Mouse (Mus musculus): ENCODE results near the gene Mef2d.

Gene Mef2d

DNA sequence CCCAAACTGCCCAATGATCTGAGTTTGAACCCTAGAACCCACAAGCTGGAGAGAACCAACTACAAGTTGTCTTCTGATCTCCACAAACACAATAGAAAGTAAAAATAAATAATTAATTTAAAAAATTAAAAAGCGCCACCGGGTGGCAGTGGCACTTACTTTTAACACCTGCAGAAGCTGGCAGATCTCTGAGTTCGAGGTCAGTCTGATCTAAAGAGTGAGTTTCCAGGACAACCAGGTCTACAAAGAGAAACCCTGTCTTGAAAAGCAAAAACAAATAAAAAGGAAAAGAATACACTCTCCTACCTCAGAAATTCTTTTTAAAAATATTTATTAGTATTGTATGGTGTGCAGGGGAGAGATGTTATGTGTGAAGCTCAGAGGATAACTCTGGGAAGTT lies 4.4 kb upstream of the Mef2d start:
- no peak for DNase-seq (ENCODE audit: low spot score in 2 of 2)

- DNase-seq (ENCODE audit: low spot score in 2 of 2): peak; percentile 98
These were observed 3.6 kb upstream of the Mef2d start for GRCm38 (mm10) chr3:88138336-88139242.

- peak in 1 of 2 experiments; percentile 77 for DNase-seq (ENCODE audit: low spot score in 2 of 2)
These were observed 2.7 kb upstream of the Mef2d start for GRCm38 (mm10) chr3:88139243-88140177.

DNA sequence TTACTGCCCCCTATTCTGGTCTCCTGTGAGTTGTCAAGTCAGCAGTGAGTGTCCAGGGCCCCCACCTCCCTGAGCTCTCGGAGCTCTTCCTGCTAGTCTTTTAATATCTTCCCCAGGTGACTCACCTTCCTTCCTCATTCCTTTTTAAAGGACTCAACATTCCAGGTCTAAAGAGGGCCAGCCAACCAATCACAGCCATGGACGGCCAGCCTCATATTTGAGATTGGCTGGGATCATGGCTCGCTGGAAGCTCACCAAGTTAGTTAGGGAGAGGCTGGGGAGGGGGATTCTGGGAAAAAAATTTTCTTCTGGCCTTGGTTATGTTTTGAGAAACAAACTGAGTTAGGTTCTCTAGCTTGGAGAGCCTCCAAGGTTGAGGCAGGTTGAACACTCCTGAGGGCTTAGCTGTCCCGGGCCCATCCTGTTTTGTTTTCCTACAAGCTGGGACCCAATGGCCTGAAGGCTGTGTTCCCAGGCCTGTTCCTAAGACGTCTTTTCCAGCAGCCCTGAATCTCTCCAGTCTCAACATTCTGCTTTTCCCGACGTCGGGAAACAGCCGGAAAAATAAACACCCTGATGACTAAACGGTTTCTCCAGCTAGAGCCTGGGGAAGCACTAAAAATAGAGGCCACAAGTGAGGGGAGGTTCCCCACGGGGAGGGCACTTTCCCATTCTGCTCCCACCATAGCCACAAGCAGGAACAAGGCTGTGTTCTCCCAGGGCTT lies 1.8 kb upstream of the Mef2d start:
- DNase-seq (ENCODE audit: low spot score in 2 of 2): peak; percentile 54 to 62

- DNase-seq (ENCODE audit: low spot score in 2 of 2): no peak
These were observed 1.2 kb upstream of the Mef2d start for GRCm38 (mm10) chr3:88140903-88141430.

- no peak for DNase-seq (ENCODE audit: low spot score in 2 of 2)
These were observed 759 bp upstream of the Mef2d start for GRCm38 (mm10) chr3:88141439-88141786.

DNA sequence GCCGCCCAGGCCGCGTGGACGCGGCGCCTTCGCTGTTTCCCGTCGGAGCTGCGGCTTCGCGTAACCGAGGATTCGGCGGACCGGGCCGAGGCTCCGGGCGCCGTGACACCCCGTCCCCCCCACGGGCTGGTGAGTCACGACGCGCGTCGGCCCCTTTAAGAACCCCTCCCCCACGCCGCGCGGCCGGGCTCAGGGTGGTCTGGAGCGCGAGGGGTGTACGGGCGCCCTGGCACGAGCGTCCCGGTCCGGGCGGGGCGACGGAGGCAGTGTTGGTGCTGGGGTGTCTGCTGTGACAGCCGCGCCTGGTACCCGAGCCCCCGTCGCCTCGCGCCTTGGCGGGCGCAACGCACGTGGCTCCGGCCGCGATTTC lies 359 bp downstream of the Mef2d start:
- no peak for DNase-seq (ENCODE audit: low spot score in 2 of 2)

DNA sequence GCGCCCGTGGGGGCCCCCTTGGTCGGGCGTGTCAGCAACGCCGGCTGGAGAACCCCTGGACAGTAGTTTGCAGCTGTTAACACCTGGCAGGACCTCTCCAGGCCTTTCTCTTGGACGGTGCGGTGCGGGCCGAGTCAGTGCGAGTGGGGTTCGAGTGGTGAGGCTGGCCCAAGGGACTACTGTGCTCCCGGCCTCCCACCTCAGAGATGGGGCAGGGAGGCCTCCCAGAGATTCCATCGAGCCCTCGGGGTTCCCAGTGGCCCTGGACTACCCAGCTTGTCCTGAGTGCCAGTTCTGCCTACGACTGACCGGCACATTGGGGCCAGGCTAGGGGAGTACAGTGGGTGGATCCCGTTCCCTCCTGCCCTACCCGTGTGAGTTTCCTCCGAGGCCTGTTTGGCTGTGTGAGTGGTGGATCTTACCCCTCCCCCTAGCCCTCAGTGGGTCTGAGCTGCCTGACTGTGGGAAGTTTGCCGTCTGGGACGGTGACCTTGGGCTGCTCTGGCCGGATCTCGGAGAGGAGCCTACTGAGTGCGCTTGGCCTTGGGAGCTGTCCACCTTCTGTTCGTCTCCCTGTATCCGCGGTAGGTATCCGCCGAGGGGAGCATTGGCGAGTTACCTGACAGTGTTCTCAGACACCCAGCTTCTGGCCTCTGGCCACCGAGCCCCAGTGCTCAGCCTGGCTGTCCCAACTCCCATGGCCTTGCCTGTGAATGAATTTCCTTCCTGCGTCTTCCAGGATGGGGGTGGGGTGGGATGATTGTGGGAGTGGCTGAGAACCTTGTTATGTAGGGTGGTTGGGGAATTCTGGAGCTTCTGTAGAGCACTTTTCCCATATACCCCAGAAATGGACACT lies 972 bp downstream of the Mef2d start:
- peak; percentile 73 to 74 for DNase-seq (ENCODE audit: low spot score in 2 of 2)

- peak in 1 of 2 experiments; percentile 68 for DNase-seq (ENCODE audit: low spot score in 2 of 2)
These were observed 1.9 kb downstream of the Mef2d start for GRCm38 (mm10) chr3:88143961-88144486.

- no peak for DNase-seq (ENCODE audit: low spot score in 2 of 2)
These were observed 2.7 kb downstream of the Mef2d start for GRCm38 (mm10) chr3:88144648-88145410.

DNA sequence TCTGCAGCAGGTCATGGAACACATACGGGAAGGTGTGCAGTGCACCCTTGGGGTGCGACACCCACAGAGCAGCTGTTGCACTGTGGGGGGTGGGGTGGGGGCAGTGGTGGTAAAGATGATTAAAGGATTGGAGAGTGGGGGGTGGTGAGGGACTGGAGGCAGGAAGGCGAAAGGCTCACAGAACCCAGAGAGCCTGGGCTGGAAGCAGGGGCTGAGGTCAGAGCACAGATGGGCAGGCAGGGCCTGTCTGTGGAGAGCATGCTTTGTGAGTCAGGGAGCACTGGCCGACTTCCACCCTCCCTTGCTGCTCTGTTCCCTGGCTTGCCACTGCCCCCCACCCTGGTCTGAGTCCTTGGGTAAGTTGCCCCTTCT lies 3.2 kb downstream of the Mef2d start:
- DNase-seq (ENCODE audit: low spot score in 2 of 2): no peak

- no peak for DNase-seq (ENCODE audit: low spot score in 2 of 2)
These were observed 3.8 kb downstream of the Mef2d start for GRCm38 (mm10) chr3:88145952-88146351.

- no peak for DNase-seq (ENCODE audit: low spot score in 2 of 2)
These were observed 4.4 kb downstream of the Mef2d start for GRCm38 (mm10) chr3:88146376-88147112.

GRCm38 (mm10) chr3:88147444-88147843 lies 5.3 kb downstream of the Mef2d start:
- DNase-seq (ENCODE audit: low spot score in 2 of 2): no peak

GRCm38 (mm10) chr3:88147866-88148265 lies 5.7 kb downstream of the Mef2d start:
- DNase-seq (ENCODE audit: low spot score in 2 of 2): no peak

DNA sequence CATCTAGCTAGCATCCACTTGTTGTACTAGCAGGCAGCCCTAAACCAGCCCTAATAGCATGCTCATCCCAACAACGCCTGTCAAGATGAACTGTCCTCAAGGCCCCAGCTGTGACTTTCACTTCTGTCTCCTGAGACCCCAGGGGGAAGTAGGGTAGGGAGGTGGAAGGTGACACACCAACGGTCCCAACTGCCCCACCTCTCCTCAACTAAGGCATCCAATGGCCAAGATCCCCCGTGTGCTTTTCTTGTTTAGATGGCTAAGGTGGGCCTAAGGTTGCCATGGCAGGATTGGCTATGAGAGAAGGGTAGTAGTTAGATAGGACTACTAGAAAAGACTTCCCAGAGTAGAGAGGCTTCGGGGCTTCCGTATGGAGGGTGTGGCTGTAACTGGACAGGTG lies 6.2 kb downstream of the Mef2d start:
- no peak for DNase-seq (ENCODE audit: low spot score in 2 of 2)

DNA sequence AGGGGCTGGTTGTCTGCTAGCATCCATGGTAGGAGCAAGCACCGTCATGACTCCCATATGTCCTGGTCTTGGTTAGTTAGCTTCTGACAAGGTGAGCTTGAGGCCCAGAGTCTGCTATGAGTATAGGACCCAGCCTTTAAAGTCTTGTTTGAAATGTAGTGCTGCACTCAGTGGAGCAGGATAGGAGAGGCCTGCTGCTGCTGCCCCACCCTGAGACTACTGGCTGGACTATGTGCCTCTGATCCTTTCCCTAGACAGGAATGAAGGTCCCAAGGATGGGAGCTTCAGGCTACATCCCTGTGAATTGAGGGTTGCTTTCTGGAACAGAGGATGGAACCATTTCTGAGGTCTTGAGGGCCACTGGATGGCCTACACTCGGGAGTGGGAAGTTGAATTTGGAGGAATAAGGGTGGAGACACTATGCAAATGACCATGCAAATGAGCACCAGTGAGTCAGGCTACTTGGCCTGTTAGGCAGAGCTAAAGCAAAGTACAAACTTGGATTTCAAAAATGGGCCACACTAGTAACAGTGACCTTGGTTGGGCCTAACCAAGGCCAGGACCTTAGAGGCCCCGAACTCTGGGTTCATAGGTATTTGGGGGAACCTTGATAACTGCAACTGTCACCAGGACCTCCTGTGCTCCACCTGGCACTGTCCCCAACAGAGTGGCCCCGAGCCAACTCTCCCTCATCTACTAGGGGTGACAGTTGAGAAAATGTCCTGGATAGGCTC lies 6.8 kb downstream of the Mef2d start:
- DNase-seq (ENCODE audit: low spot score in 2 of 2): no peak

GRCm38 (mm10) chr3:88149510-88149974 lies 7.4 kb downstream of the Mef2d start:
- peak in 1 of 2 experiments; percentile 7 for DNase-seq (ENCODE audit: low spot score in 2 of 2)

Data from right cerebral cortex, adult 2 months (tissue).